Mouse (Mus musculus) brown adipose tissue, adult 24 weeks (tissue): ENCODE measurements at regions not wholly inside any gene's neighbourhood (a gene's known extent, or its start where the extent isn't known, plus 50 kb on each side); places are given as distances from the start of the nearest gene placed in this dataset.

Experiments used
- H3K27ac ChIP-seq: fragments of 200-500 bp; replicated peaks from 2 replicates; pipeline ENCODE4 v1.5.1; 2012; ENCODE audit warnings: low read depth, mild to moderate bottlenecking, low read length
- H3K4me1 ChIP-seq: fragments of 200-500 bp; 2 replicates; pipeline ENCODE4 v1.6.1; 2012; ENCODE audit warnings: low read length, mixed read lengths; ENCODE audit not compliant: control insufficient read depth, insufficient read depth, insufficient read length
- H3K4me3 ChIP-seq: fragments of 200-500 bp; 2 replicates; pipeline ENCODE4 v1.5.1; 2012; ENCODE audit warnings: low read depth, mild to moderate bottlenecking, low read length, moderate library complexity; ENCODE audit not compliant: insufficient read depth

GRCm38 (mm10) chr15:62177768-62178410 is 1255.1 kb upstream of the A1bg start:
- peak overlapping the region; percentile 83 for H3K27ac ChIP-seq
- peaks cover 22% of the 10 kb centered on the region; the same call in 1 of the 2 replicates for H3K4me1 ChIP-seq

DNA sequence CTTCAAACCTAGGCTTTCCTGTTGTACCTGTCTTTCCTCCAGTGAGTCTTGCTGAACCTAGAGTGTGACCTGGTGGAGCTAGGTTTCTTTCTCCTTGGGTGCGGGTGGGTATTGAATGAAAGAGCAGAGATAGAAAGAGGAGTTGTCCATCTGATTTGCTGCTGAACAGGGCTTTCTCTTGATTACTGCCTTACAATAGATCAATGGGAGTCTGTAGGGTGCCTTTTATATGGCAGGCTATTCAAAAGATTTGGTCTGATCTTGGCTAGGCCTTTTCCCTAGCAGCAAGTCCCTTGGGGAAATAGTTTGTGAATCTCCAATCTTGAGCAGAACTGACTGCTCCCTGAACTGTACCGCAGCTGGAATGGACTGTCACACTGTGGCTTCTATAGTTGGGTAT is 1253.3 kb upstream of the A1bg start:
- Histone ChIP-seq H3K27ac (no peak overlapping the region), H3K4me1 (peaks cover 18% of the 10 kb centered on the region; the same call in 1 of the 2 replicates), H3K4me3 (no peak overlapping the region)

More at GRCm38 (mm10) chr15:62177768-62178410, 1255.1 kb upstream of the A1bg start:
- no peak overlapping the region for H3K4me3 ChIP-seq

DNA sequence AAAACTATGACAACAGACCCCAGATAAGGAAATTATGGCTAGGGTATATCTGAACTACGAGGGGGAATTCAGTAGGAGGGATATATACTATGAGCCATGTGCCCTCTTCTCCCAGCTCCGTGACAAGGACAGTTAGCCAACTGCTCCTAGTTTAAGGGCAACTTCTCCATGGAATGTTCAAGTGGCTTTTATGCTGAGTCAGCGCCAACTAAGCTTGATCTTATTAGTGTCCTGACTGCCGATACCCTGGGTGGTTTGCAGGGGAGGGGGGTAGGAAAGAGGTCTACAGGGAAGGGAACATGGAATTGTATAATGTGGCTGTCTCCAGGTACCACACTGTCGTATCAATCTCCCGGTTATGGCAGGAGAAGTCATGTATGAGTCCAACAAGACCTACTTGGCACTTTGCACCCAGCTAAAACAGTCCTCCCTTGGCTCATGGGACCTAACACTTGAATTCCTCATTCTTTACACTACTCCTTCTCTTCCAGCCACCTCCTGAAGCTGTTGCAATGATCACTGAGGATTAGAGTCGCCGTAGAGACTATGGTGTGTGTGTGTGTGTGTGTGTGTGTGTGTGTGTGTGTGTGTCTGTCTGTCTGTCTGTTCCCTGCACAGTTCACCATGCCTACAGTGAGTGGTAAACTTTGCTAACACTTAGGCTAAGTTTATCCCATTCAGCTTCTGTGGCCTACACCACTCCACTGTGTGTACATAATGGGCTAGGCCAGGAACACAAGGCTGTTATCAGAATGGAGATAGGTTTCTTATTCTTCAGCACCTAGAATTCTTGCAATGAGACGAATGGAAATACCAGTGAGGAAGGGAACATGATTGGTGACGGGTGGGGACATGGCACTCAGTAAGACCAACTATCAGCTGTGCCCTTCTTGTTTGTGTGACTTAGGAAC is 1251.1 kb upstream of the A1bg start:
- Histone ChIP-seq H3K4me3 (0 out of 2 replicates have a peak overlapping the region, but pooled peaks have one; percentile 12), H3K27ac (peak overlapping the region; percentile 80), H3K4me1 (peaks cover 13% of the 10 kb centered on the region; the same call in 1 of the 2 replicates)

- H3K27ac ChIP-seq, result no peak overlapping the region
- peaks cover 11% of the 10 kb centered on the region; the same call in 1 of the 2 replicates for H3K4me1 ChIP-seq
- H3K4me3 ChIP-seq, result no peak overlapping the region
Observed at GRCm38 (mm10) chr15:62171632-62172031, 1248.8 kb upstream of the A1bg start.

- no peak overlapping the region for H3K4me3 ChIP-seq
- H3K27ac ChIP-seq, result no peak overlapping the region
- peaks cover 9% of the 10 kb centered on the region; the same call in 1 of the 2 replicates for H3K4me1 ChIP-seq
Observed at GRCm38 (mm10) chr15:62171167-62171566, 1248.4 kb upstream of the A1bg start.

DNA sequence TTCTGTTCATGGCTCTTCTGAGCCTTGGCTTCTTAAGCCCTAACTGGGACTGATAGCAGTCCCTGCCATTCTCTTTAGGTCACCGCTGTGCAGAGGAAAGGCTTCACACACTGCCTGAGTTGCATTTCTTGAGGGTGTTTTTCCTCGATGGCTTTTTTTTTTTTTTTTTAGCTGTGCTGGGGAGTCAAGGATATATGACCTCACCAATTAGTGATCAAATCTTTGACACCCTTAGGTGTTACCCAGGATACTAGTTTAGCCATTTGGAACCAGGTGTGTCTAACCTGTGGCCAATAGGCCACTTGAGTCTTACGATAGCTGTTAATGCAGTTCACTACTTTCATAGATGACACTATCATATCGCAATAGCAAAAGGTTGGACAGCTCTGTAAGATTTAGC is 1247.5 kb upstream of the A1bg start:
- Histone ChIP-seq H3K4me1 (peaks cover 9% of the 10 kb centered on the region; the same call in 1 of the 2 replicates), H3K4me3 (no peak overlapping the region), H3K27ac (no peak overlapping the region)

GRCm38 (mm10) chr15:62169591-62170019 is 1246.8 kb upstream of the A1bg start:
- peaks cover 9% of the 10 kb centered on the region; the same call in 1 of the 2 replicates for H3K4me1 ChIP-seq
- H3K27ac ChIP-seq, result no peak overlapping the region

DNA sequence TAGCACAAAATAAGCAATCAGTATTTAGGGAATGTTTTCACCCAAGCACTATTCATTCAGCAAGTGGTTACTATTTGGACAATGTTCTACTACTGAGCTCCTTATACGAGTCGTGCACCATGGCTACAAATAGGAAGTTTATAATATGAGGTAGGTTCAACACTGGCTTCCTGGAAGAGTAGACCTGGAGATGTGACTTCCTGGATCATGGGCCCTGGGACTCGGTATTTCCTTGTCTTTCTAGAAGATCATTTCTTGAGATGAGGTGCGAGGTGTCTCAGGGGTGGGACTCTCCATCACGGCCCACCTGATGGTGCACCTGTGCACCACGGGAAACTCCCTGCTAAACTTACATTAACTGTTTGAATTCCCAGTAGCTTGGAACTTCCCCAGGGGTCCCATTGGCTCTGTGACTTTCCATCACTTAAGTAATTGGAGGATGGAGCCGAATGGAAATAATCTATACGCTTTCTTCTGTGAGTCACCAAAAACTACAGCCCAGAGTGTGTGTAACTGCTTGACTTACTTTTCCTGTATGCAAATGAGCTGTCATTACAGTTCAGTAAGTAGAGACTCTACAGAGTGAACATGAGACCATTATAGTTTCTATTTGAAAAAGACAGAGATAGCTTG is 1246.3 kb upstream of the A1bg start:
- peaks cover 7% of the 10 kb centered on the region; the same call in 1 of the 2 replicates for H3K4me1 ChIP-seq
- no peak overlapping the region for H3K27ac ChIP-seq

More at GRCm38 (mm10) chr15:62169591-62170019, 1246.8 kb upstream of the A1bg start:
- no peak overlapping the region for H3K4me3 ChIP-seq

DNA sequence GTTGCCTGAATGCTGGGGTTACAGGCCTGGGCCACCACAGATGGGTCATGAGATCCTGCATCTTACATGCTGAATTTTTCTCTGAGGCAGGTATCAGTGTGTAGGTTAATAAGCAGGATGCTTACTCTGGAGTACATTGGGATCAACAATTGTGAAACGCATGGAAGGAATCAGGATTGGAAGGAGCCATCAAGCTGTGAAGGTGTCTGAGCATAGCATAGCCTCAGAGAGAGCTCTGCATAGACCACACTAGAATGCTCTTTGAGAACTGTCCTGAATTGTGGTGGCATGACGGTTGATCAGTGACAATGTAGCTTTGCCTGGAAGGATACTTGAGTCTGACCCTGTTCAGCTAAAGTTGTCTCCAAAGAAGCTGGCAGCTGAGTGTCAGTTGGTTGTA is 1245.7 kb upstream of the A1bg start:
- peaks cover 6% of the 10 kb centered on the region; the same call in 1 of the 2 replicates for H3K4me1 ChIP-seq
- no peak overlapping the region for H3K27ac ChIP-seq
- no peak overlapping the region for H3K4me3 ChIP-seq

More for the DNA sequence above, 1246.3 kb upstream of the A1bg start:
- H3K4me3 ChIP-seq, result no peak overlapping the region

- H3K27ac ChIP-seq, result peak overlapping the region; percentile 83
- peaks cover 9% of the 10 kb centered on the region for H3K4me1 ChIP-seq
- no peak overlapping the region for H3K4me3 ChIP-seq
Observed at GRCm38 (mm10) chr15:62166786-62167185, 1244.0 kb upstream of the A1bg start.

DNA sequence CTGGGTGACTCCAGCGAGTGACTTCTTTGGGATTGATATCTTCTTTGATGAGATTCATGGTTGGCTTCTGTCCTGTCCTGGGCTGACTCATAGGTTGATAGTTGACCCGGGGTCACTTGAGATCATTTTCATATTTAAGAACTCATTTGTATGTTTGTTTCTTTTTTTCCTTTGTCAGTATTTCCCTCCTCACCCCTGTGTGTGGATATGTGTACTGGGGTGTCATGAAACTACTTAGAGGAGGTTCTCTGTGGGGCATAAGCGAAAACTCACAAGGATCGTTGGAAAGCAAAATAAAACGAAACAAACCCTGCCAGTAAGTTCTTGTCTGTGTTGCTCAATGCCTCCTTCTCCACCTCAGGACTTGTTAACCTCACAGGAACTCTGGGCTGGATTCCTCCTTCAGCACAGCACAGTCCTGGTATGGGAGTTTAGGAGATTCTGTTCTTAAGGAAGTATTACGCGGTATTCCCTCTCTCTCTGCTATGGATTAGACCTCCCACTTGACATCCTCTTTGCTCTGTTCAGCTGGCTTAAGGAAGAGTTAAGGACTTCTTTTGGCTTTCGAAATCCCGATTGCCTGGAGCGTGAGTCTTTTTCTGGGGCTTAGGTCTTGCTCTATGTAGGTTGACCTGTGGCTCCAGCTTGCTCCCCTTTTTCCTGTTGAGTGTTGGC is 1243.2 kb upstream of the A1bg start:
- peak overlapping the region; percentile 83 for H3K27ac ChIP-seq
- no peak overlapping the region for H3K4me3 ChIP-seq

GRCm38 (mm10) chr15:62164766-62165410 is 1242.1 kb upstream of the A1bg start:
- Histone ChIP-seq H3K4me3 (no peak overlapping the region), H3K27ac (no peak overlapping the region), H3K4me1 (peaks cover 9% of the 10 kb centered on the region)

More for the DNA sequence above, 1243.2 kb upstream of the A1bg start:
- peaks cover 9% of the 10 kb centered on the region for H3K4me1 ChIP-seq

DNA sequence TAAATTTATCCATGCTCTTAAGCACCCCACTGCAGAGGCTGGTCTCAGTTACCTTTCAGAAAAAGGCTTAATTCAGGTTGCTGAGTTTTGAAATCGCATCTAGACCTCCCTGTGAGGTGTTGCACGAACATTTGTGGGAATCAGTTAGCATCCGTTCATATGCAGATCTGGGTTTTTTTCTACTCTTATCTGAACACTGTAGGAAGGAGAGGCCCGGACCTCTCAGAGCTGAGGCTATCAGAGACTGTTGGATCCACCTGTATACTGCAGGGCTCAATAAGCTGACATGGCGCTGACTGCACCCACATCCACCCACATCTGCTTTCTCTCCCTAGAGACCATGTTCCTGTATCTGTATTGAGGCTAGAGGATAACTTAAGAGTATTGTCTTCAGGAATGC is 1240.4 kb upstream of the A1bg start:
- Histone ChIP-seq H3K4me3 (no peak overlapping the region), H3K27ac (no peak overlapping the region), H3K4me1 (peaks cover 9% of the 10 kb centered on the region)

GRCm38 (mm10) chr15:62162648-62163194 is 1239.9 kb upstream of the A1bg start:
- Histone ChIP-seq H3K27ac (no peak overlapping the region), H3K4me1 (peaks cover 9% of the 10 kb centered on the region), H3K4me3 (no peak overlapping the region)
